ENCODE assay signal across 17 mouse cellular contexts in genomic region chr4:88019645-88020044, GRCm38 (mm10).
"Had no signal": no experiment of that assay in that cellular context is flagged by ENCODE, and none has a peak within 500 bp of the region (broad histone marks: within the 10 kb centered on the region; RNA-seq: fewer than 3 reads in every experiment).

No protein-coding gene starts in this region.

- H3K27me3 ChIP-seq: neural tube, embryonic 12.5 days; neural tube, embryonic 13.5 days; neural tube, embryonic 15.5 days; stomach, embryonic 15.5 days had no signal

- H3K9ac ChIP-seq: neural tube, embryonic 12.5 days; neural tube, embryonic 13.5 days; neural tube, embryonic 15.5 days; stomach, embryonic 15.5 days had no signal

- H3K36me3 ChIP-seq: neural tube, embryonic 12.5 days; neural tube, embryonic 15.5 days; stomach, embryonic 15.5 days had no signal

- DNase-seq: retina, postnatal 1 day; right cerebral cortex, adult 18-20 months; right cerebral cortex, postnatal 14 days; right cerebral cortex, postnatal 25 days; right cerebral cortex, postnatal 4 days; spleen, adult 18-20 months; thymus, adult 18-20 months; thymus, adult 2 months; thymus, postnatal 14 days; thymus, postnatal 25 days; thymus, postnatal 36 days; thymus, postnatal 4 days had no signal

- H3K4me2 ChIP-seq: neural tube, embryonic 12.5 days; neural tube, embryonic 13.5 days; neural tube, embryonic 15.5 days; stomach, embryonic 15.5 days had no signal

- H3K27ac ChIP-seq: neural tube, embryonic 12.5 days; neural tube, embryonic 13.5 days; neural tube, embryonic 15.5 days; stomach, embryonic 15.5 days; stomach, postnatal 0 days had no signal

- H3K9me3 ChIP-seq: neural tube, embryonic 12.5 days; neural tube, embryonic 13.5 days; neural tube, embryonic 15.5 days; stomach, embryonic 15.5 days had no signal

- H3K4me3 ChIP-seq: neural tube, embryonic 12.5 days; neural tube, embryonic 13.5 days; neural tube, embryonic 15.5 days; stomach, embryonic 15.5 days had no signal
